Mouse (Mus musculus): ENCODE measurements at regions not wholly inside any gene's neighbourhood (a gene's known extent, or its start where the extent isn't known, plus 50 kb on each side); places are given as distances from the start of the nearest gene placed in this dataset.

DNA sequence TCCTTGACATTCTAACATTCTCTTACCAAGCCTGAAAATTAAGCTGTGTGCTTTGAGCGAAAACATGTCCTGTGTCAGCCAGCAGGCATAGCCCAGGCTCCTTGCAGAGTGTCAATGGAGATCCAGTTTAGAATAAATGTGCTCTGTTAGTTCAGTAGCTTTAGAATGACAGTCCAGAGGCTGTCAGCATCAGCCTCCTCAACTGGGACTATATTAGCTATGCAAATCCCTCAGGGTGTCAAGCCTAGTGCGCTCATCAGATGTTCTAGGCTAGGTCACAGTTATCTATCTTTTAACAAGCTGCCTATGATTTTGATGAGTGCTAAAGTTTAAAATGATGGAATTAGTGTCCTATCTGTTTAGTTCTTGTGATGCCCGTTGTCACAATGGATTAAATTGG lies 281.7 kb upstream of the Btbd3 start:
- DNase-seq (ENCODE audit: low read depth, low spot score) = no peak

DNA sequence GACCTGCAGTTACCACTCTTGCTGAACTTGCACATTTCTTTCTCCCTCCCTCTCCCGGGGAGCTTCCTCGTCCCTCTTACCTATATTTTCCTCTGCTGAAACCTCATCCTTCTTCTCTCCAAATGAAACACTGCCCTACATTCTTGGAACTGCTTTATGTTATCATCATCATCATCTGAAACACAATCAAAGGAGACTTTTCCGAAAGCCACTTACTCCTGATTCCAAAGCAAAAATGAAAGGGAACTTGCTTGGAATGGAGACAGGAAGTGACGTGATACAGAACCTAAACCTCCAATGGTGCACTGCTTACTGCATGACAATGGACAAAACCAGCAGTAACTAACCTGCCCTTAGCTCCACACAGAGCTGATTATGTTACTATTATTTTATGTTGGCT lies 287.2 kb upstream of the Btbd3 start:
- no peak for DNase-seq (ENCODE audit: low read depth, low spot score)

DNA sequence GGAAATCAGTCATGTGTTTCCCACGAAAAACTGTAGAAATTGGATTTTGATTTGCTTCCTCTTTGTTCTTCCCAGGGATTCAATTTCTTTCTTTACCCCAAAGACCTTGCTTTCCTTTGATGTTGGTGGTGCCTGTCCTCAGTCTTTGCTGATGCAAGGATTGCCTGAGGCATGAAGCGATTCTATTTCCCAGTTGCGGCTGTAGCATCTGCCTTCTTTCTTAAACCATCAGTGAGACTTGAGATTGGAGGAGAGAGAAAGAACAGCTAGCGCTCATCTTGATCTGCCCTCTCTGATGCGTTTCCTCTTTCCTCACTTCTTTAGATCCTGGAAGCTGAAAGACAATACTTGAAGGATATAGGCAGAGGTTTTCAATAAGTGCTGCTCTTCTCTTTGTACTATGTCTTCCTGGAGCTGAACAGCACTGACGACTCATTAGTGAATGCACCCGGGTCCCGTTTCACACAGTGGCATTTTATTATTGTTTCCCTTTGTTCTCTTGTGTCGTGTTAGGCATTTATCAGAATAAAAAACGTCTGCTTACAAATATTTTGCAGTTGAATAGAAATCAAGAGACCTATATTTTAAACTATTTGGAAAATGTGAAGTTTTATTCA lies 289.8 kb upstream of the Btbd3 start:
- no peak for DNase-seq (ENCODE audit: low read depth, low spot score)

DNA sequence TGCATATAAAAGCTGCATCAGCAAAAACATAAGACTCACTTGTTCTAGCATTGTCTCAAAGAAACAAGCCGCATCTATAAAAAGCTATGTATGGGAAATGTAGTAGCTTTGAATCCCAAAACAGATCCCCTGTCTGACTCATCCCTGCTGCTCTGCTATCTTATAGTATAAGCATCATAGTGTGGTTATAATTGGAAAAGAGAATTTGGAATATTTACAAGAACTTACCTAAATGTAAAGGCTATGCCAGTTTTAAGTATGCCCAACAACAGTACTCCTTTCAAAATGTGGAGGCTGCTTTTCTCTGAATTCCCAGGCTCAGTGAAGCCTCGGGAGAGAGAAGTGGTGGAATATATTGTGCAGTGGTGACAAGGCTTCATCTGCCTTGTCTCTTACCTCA lies 301.5 kb upstream of the Btbd3 start:
- no peak for DNase-seq (ENCODE audit: low read depth, low spot score)

DNA sequence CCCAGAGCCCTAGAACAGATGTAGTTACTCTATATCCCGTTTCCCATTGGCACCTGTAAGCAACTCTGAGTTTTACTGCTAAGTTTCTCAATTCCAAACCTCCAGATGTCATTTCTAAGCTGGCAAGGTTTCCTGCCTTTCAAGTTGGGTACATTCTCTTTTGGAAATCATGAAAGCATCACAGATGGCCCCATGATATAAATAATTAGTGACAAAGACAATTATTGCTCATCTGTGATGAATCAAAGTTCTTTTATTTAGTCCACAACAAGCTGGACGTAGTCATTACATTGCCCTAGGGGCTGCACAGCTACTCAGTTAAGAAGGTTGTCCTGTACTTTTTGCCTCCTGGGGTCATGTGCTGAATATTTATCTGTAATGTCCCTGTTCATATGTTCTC lies 303.2 kb upstream of the Btbd3 start:
- DNase-seq (ENCODE audit: low read depth, low spot score) = no peak

DNA sequence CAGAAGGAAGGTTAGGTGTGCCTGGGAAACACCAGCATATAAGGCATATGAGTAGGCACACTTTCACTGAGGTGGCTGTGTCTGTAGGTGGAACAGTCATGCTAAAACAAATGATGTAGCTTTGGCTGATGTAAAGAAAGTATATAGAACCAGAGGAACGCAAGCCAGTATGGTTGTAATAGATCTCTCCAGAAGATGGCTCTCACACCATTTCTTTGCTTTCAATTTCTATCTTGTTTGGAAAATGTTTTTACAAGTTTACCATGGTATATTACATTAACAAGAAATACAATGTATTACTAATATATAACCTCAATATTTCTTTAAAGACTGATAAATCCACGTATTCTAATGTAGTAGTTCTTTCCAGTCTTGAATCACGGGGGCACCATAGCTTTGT lies 304.4 kb upstream of the Btbd3 start:
- DNase-seq (ENCODE audit: low read depth, low spot score) = no peak

DNA sequence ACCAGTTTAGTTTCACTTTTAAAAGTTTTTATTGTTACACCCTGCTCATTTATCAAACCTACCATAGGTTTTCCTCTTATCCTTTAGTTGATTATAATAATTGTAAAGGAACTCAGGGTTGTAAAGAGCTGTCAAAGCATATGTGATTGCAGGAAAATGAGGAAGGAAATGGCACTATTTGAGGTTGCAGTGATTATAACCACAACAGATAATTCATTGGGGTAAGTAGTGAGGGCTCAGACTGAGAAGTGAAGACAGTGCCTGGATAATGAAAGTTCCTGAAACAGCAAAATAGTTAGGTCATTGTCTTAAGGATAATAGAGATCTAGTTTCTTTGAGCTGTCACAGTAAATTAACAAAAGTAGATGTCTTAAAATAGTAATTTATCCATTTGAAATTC lies 305.4 kb upstream of the Btbd3 start:
- DNase-seq (ENCODE audit: low read depth, low spot score) = no peak

DNA sequence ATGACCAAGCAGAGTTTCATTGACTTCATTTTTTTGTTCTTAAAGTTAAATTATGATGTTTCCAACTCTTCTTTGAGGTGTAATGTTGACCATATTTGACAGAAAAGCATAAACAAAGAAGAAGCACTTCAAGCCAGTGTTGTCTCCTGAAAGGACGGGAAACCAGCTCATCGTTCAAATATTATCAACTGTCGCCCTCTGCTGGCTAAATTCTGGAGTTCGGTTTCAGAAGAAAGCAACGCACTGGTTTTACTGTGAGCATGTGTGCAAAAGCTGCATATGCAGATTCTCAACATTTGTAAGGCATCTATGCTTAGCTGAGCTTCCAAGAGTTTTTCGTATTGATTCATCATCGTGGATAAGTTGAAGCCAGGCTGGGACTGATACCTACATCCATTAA lies 313.6 kb upstream of the Btbd3 start:
- DNase-seq (ENCODE audit: low read depth, low spot score) = peak; percentile 0

DNA sequence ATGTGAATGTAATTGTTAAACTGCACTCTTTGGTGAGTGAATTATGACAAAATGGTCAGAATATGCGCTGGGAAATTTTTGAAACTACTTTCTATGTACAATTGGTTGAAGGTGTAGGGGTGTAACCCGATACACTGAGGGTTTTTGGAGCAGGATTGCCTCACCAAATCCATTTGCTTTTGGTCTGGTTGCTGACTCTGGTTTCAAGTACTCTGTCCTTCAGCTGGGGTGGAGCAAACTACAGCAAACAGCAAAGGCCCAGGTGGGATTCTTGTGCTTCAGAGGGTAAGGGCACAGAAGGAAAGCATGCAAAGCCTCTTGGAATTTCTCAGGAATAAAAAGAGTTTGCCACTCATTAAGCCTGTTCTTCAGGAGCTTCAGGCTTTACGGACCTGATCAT lies 316.8 kb upstream of the Btbd3 start:
- no peak for DNase-seq (ENCODE audit: low read depth, low spot score)

DNA sequence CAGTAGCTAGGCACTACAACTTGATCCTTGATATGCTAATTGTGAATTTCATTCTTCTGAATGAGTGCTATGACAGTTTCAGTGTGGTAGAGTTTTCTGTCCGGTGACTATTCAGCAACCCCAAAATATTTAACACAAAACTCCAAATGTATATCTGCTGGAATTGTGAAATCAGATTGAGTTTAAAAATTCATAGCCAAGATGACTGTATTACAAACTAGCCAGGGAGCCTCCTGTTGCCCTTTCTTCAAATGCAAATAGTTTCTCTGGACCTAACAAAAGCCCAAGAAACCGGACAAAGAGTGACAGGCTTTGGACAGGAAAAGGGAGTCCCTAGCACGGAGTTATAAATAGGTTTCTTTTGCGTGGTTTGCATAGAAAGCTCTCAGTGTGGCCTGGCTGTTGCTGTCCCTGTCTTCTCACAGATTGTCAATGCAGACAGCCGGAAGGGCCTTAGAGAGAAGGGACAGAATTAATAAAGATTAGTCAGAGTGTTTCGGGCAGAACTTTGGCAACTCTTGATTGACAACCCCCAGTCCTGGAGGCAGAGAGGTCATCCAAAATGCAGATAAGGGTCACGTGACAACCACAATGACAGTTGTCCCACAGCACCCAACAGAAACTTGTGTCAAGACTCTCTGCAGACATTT lies 317.4 kb upstream of the Btbd3 start:
- no peak for DNase-seq (ENCODE audit: low read depth, low spot score)

DNA sequence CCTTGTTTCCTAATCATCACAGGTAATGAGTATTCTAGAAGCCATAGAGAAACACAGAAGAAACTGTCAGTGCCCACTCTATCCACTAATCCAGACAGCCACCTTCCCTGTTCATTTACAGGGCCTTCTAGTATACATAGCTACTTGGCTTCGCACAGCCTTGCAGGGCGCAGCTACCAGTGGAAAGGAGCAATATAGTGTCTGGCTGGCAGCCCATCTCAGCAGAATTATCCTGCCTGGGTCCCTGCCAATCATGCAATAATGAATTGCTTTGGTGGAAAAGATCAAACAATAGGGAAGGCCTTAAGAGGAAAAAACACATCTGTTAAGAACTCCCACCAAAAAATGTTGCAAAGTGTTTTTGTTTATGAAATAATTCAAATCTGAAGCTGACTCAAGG lies 319.8 kb upstream of the Btbd3 start:
- no peak for DNase-seq (ENCODE audit: low read depth, low spot score)

DNA sequence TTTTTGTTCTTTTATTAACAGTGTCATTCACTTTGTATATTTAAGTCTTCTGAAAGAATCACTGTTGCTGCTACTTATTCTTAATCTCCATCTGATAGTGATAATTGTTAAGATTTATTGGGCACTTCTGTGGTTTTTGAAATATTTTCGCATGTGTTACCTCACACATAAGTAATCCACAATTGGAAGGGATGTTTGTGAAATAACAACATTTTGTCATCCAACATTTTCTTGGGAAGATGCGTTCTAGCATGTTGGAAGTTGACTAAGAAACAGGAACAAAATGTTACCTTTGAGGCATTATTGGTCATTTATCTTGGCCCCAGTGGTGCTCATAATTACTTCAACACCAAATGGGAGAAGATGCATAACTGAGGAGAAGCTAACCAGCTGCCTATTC lies 323.4 kb upstream of the Btbd3 start:
- no peak for DNase-seq (ENCODE audit: low read depth, low spot score)

DNA sequence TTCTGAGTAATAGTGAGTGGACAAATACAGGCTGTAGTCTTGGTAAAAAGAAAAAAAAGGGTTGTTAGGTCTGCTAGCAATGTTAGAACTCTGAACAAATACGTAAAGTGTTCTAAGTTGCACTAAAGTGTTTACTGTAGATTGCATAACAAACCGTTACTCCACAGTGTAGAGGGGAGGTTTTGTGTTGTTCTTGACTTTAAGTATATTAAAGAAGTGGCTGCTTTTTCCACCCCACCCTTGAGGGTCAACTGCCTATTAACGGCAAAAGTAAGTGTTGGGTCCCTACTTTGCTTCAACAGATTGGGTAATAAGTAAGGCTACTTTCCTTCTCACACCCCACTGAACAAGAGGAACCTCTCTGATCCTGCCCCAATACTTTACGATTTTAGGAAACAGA lies 323.9 kb upstream of the Btbd3 start:
- no peak for DNase-seq (ENCODE audit: low read depth, low spot score)

DNA sequence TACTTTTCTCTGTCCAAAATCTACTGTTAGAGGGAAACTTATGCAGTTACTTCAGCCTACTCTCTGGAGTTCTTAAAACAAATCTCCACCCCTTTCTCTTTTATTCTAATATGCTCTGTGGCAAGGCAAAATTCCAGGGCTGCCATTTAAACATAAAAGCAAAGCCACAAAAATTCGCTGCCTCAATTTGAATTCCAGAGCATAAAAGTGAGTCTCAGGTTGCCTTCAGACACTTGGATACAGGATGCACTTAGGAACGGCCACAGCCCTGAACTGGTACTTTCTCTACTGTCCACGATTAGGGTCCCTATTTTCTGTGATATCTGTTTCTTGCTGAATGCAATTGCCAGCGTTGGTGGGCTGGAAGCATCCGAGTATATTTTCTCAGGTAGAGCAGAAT lies 330.9 kb upstream of the Btbd3 start:
- DNase-seq (ENCODE audit: low read depth, low spot score) = no peak

DNA sequence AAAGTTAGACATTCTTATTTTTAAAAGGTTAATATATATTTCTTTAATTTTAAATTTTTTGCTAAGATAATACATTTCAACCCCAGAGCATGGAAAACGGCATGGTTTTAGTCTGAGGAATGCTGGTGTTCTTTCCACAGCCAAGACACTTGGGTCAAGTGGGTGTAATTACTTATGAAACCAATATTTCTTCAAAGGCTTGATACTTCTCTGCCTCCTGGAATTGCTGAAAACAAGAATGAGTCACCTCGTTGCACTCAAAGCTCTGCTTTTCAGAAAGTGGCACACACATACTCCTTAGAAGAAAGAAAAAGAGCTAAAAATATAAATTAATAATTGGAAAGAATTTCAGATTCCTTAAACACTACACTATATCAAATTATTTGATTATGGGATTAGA lies 331.8 kb upstream of the Btbd3 start:
- no peak for DNase-seq (ENCODE audit: low read depth, low spot score)

DNA sequence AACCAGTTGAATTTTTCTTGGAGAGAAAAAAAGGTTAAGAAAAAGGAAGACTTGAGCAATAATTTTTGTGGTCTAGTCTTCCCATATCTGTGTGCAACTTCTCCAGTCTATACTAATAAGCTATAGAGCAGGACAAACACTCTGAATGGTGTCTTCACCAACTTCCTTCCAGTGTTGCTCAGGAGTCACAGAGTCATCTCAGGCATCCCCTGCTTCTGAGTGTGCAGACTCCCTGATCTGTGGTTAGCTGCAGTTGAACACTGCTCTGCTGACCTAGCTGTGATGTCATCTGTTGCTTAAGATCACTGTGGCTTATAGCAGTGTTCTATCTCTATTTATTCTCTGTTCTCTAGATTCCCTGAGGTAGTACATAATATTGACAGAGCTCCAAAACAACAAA lies 357.9 kb upstream of the Btbd3 start:
- no peak for DNase-seq (ENCODE audit: low read depth, low spot score)

DNA sequence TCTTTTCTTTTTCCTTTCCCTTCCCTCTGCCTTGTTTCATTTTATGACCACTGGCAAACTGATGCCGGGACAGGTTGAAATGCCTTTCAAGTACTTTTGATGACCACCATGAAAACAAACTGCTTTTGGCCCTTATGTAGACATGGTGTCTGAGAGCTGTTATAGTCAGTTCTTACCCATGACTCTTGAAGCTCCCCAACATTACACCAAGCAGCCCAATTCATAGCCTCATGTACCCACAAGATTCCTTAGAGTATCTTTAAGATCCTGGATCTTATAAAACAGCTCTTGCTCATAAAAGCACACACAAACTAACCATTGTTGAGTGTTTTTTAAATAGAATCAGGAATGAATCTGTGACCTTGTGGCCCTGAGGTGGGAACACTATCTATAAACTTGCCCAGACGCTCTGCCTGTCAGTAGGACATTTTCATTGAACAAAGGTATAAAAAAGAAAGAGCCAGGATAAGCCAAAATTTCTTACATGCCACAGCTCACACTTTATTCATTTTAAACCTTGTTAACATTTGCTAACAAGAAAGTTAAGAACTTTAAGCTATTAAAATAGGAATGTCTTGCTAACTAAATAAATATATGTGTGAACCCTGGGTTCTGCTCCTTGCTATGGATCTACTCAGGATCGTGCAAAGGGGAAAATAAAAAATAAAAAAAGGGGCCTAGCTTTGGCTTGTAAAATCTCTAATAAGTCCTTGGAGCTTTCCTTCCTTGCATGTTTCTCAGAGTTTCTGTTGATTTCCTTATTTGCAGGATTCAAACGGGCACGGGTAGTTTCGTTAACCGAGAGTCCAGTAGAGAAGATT lies 375.9 kb upstream of the Btbd3 start:
- no peak for DNase-seq (ENCODE audit: low read depth, low spot score)

DNA sequence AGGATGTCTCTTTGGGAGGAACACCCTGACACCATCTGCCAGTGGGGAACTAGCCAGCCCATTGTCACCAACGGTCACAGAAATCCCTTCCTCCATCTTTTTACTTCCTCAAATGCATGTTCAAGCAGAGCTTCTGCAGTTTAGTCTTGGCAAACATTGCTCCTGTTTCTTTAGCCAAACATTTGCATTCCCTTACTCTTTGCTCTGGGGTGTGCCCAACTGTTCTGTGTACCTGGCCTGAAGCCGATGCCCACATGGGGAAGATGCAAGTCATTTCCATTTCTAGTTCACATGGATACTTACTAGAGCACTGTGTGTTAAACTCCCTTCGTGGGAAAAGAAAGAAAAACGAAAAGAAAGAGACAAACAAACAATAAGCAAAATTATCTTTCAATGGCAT lies 386.7 kb upstream of the Btbd3 start:
- no peak for DNase-seq (ENCODE audit: low read depth, low spot score)

DNA sequence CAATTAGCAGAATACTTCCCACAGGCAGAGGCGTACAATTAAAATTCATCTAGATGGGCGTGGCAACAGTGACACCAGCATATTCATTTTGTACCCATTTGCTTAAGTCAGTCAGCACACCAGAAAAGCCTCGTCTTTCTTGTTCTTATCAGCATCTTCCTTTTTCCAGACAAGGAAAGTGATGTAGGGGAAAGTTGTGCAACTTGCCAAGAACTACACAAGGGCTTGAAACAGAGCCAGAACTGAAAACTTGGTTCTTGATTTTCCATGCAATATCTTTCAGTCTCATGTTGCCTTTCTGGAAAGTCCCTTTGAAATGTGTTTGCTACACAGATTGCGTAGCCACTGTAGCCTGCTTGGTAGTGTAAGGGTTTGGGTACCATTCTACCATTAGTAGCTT lies 401.9 kb upstream of the Btbd3 start:
- DNase-seq (ENCODE audit: low read depth, low spot score) = no peak

DNA sequence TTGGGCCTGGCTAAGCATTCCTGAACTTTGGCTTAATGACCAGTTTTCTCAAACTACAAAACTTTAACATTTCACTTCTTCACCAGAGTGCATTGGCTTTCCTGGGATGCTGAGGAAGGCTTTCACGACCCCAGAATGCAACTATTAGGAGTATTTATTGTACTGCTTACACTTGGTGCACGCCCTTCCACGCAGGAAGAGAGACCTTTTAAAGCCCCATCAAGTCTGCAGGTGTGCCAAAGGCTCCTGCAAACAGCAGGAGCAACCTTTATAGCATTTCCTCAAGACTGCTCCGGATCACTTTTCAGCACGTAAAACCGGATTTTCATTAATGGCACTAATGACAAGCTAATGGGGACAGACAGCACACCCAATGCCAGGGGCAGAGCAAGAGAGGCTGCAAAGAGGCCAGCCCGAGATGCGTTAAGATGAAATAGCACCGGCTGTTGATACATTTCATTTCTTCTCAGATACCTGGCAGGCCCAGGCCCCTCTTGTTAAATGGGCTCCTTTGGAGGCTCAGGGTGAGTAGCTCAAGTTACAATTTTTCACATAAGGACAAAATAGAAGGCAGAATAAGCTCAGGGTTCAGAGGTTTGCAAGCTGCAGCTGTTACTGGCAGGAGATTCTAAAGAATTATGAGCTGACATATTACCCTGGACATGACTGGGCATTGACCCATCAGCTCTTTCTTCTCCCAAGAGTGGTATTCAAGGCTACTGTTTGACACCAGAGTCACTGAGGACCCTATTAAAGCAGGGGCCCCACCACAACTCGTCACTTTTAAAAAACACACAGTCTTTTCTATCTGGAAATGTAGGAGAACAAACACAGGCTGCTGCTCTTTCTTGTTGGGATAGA lies 402.7 kb upstream of the Btbd3 start:
- no peak for DNase-seq (ENCODE audit: low read depth, low spot score)

DNA sequence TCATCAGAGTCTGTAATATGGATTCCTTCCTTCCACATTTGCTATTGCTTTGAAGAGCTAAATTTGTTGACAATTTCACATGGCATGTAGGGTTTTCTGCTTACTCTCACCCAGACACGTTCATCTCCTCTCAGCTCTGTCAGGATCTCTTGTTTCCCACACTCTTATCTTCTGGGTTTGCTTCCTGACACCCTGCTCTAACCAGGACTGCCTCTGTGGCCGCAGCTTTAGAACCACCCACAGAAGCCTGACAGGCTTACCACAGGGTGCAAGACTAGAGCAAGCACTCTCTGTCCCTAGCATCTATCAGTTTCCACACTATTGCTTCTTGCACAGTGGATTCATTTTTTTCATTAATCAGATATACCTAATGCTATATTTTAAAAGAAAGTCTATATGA lies 408.5 kb upstream of the Btbd3 start:
- DNase-seq (ENCODE audit: low read depth, low spot score) = no peak

DNA sequence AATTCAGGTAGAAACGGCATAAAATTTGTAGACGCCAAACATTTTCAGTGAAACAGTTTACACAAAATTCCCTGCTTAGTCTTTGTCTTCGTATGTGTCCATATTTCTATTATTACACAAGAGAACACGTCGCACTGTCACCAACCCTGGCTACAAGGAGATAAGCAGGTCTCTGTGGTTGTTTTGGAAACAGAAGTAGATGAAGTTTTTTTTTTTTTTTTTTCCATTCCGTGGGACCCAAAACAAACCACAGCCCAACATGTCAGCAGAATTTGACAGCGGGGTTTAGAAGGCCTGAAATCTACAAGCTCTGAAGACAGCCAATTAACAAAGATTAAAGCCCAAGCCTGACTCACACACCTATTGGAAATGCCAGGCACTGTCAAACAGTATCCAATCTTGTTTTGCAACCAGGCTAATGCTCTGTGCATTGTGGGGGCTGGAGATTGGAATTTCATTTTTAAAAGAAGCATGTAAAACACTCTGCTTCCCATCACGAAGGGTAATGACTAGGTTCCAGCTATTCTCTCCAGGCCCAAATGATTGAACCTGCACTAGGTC lies 428.5 kb upstream of the Btbd3 start:
- no peak for DNase-seq (ENCODE audit: low read depth, low spot score)

All from c-Kit-negative CD71-positive TER-119-positive erythroid progenitor cells, embryonic 14.5 days (primary cell).